Mouse (Mus musculus) layer of hippocampus, adult 8-10 months (tissue): ENCODE results near the gene Kcnn1. TPM values are rescaled to one million over a fixed set of nuclear protein-coding genes. Genes with fewer than 3 reads are reported as not detected.

Source experiments
- DNase-seq, 2 experiments: peaks; one replicate each; pipeline ENCODE4 v3.0.0; 2022; ENCODE audit warnings: low spot score in 2 of 2
- total RNA-seq, 4 experiments: library from RNA; stranded (reverse); gene quantifications; 2 replicates each; pipeline ENCODE4 v1.2.4; 2022

Gene Kcnn1
- total RNA-seq, 4 experiments from 2014 or later = 16.5 to 20.0 (median 16.6) TPM

DNA sequence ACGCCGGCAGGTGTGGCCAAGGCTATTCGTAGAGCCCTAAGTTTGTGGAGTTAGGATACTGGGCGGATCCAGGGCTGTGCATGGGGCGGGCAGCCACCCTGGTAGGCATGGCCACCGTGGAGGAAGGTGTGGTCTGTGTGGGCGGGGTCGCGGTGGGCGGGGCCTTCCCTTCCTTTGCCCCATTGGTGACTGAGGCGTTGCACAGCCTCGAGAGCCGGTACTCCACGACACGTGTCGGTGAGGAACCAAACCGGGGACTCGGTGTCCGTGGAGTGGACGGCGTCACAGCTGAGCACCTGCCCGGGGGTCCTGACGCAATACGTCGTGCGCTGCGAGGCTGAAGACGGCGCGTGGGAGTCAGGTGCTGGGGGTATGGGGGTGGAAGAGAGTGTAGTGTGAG is 46.4 kb downstream of the Kcnn1 start:
- no peak for DNase-seq

DNA sequence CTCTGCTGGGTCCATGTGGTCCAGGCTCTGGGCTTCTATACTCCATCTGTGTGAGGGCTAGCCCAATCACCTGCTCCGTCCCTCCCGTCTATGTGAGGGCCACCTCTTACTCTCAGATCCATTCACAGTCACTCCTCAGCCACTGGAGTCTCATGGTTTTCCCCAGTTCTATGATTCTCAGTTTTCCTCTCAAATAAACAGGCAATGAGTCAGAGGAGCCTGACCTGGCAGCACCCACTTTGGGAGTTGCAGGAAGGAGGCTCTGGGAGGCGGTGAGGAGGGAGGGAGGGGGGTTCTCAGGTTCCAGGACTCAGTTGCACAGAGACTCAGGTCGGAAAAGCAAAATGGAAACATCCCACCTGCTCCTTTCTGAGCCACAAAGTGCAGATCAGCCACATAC is 50.2 kb downstream of the Kcnn1 start:
- no peak for DNase-seq

DNA sequence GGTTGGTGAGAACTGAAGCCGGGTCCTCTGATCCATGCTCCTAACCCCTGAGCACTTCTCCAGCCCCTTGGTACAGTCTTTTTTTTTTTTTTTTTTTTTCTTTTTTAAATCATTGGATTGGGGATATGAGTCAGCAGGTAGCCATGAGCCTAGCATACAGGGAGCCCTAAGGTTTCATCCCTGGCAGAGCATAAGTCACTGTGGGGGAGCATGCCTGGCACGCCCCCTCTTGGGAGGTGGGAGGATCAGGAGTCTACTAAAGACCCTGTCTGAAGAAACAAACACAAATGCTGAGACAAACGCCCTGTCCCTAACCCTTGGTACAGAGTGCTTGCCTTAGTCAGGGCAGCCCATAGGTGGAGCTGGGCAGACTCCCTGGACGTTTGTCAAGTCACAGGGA is 51.0 kb downstream of the Kcnn1 start:
- no peak for DNase-seq

DNA sequence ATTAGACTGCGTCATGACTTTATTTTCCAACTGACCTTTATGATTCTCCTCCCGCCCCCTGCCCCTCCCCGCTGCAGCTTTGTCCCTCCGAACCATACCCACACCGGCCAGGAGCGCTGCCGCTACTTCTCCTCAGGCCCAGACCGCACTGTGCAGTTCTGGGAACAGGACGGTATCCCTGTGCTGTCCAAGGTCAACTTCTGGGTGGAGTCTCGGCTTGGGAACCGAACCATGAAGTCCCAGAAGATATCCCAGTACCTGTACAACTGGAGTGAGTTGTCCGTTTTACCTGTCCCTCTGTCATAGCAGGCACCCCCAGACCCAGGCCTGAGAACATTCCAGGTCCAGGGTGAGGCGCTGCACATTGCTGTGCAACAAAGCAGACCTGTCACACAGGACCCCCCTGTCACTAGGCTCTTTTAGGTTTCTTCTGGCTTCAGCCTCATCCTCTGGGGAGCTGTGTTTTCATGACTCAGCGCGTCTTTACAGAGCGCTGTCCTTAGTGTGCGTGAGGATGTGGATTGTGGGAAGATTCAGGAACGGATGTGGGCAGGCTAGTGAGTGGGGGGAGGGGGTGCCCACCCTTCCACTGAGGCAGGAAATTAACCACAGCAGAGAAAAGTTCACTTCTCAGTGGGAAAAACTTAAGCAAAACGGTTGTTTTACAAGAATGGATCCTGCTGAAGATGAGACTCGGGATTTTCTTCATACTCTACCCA is 51.9 kb downstream of the Kcnn1 start:
- DNase-seq = no peak

DNA sequence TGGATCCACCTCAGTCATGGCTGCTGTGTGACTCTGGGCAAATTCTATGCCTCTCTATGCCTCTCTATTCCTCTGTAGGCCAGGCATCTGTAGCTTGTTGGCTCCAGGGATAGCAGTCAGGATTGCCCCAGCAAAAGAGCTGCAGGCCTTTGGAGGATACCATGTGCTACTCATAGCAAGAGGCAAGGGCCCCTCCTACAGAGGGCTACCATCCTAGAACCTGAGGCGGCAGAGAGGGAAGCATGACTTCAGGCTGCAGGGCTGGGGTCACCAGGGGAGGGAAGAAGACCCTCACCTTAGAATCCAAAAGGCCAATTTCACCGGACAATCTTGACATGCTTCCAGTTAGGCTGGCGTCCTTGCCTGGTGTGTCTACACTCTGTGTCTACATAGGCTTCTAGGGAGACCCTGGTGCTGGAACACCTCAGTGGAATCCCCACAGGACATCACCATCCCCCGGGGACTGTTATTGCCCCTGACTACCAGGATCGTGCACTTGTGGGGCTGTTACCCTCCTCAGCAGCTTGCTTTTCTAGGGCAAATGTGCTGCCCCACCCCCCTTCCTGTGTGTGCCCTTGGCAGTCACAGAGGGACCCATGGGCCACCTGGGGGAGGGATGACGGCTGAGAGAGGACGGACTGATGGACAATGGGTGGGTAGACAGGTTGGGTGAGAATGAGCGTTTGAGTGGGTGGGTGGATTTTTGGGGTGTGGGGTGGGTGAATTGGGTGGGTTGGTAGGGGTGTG is 53.9 kb downstream of the Kcnn1 start:
- no peak for DNase-seq

DNA sequence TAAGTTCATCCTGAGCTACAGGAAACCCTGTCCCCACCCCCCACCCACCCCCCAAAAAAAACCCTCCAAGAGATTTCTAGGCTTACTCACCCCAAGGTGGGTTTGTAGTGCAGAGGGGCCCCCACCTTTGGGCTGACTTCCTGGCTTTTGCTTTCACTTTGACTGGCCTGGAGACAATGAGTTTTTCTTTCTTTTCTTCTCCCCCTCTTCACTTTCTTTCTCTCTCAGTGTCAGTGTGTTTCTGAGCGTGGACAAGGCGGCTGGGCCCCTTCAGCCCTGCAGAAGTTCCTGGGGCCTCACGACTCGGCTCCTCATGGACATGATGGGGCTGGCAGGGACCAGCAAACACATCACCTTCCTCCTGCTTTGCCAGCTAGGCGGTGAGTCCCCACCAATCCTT is 54.8 kb downstream of the Kcnn1 start, which contains the start of gene Il12rb1:
Il12rb1 (plus strand) TSS at position 211 of the 400 bp plus-strand sequence.
- no peak for DNase-seq

DNA sequence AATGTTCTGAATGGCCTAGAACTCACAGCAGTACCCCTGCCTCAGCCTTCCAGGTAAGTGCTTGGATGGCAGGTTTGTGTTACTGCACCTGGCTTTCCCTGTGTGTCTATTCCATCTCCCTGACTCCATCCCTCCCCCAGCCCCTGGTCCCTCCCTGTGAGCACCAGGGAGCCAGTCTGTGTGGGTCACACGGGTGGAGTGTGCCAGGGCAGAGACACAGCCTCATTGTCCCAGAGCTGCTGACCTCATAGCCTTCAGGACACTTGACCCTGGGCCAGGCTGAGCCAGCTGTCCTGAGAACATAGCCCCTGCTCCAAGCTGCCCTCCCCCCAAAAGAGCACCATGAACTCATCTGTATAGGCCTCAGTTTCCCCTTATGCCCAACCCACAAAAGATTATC is 55.8 kb downstream of the Kcnn1 start:
- DNase-seq = peak in 1 of 2 experiments; percentile 62

DNA sequence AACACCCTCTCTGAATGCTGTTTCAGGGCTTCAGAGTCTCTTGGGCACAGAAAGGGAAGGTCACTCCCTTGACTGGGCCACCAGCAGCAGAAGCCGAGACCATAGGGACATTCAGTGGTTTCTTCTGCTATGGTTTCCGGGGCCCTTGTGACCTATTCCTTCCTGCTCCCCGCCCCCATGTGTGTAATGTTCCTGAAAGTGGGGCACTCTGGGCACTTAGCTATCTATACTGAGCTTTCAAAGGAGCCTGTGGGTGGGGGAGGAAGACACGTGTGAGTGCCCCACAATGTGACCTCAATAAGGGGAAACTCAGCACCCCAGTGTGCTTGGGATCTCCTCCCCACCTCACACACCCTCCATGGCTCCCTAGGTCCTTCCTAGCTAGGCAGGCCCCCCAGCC is 56.5 kb downstream of the Kcnn1 start:
- DNase-seq = no peak

DNA sequence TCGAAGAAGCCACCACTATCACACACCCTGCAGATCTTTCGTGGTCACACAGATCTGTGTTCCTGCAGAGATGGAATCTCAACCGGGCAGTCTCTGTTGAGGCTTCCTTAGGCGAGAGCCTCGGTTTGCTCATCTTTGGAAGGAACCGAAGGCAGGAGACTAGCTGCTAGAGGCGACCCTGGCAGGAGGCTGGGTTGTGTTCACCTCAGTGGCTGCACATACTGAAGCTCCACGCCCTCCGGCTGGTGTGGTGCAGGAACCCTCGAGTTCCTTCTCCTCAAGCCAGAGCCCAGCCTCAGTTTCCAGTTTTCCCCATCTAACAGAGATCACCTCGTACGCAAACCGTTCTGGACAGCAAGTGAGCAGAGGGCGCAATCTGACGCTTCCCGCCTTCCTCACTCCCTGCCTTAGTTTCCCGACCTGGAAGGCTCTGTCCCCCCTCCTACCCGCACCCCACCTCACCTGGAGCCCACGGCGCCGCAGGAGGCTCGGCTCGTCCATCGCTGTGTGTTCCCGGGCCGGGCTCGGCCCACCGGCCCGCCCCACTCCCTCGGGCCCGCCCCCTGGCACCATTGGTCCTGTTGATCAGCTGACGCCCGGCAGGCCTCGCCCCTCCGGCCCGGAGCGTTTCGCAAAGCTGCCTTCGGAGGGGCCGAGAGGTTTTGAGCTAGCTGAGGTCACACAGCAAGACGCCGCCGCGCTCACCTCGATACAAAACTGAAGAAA is 58.4 kb downstream of the Kcnn1 start, which contains the start of gene Mast3:
Mast3 (minus strand) TSS at position 574 of the 726 bp plus-strand sequence.
- peak in 1 of 2 experiments; percentile 79 for DNase-seq

DNA sequence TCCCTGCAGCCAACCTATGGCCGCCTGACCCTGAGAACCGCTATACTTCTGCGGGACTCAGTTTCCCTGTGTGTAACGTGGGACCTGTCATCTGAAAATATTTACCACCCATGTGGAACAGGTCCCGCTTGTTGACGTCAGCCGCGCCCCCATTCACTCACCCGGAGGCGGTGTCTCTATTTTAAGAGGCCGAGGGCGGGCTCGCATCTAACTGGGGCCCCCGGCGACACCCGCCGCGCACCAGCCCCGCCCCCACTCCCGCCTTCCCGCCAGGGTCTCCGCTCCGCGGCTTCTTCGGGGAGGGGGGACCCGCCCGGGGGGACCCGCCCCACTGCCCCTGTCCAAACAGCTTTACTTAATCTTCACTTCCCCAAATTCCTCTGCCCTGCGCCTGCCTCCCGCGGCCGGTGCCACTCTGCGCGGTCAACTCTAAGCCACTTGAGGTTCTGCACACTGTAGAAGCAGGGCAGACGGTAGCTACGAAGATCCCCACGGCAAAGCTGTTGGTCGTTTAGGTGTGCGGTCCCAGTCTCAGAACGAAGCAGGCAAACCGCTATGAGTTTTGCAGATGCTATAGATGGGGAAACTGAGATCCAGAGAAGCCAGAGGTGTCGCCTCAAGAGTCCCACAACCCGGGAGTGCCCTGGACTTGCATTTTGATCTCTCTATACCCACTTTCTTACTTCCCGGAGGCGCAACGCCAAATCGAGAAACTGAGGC is 59.1 kb downstream of the Kcnn1 start:
- peak in 1 of 2 experiments; percentile 67 for DNase-seq

DNA sequence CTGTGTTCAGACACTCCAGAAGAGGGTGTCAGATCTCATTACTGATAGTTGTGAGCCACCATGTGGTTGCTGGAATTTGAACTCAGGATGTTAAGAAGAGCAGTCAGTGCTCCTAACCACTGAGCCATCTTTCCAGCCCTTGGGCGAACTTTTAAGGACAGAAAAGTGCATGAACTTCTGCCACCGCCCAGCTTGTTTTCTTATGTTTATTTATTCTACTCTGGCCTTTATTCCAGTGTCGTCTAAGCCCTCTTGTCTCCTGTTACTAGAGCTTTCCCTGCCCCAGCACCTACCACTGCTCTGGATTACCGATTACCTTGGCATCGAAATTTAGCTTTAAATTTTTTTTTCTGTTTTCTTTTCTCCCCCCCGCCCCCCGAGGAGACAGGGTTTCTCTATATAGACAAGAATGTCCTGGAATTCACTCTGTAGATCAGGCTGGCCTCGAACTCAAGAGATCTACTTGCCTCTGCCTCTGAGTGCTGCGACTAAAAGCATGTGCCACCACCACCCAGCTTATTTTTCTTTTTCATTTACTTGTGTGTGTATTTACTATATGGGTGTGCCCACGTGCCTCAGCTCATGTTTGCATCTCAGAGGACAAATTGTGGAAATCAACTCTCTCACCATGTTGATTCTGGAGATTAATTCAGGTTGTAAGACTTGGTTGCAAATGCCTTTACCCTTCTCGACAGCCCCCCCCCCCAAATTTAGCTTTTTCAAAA is 60.1 kb downstream of the Kcnn1 start:
- DNase-seq = no peak

DNA sequence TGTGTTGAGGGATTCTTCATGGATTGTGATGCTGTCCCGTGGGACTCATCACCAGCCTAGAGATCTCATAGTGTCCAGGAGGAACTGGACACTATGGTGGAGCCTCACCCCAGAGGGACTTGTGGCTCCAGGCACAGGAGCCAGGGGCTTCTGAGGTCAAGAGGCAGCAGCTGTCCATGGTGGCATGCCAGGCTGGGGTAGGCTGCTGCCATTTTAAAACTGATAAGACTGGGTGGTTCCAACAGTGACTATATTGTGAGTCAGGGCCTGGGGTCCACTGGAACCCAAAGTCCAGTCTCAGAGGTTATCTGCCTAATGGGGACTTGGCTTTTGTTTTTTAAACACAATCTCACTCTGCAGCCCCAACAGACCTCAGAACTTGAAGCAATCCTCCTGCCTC is 61.2 kb downstream of the Kcnn1 start:
- DNase-seq = no peak

DNA sequence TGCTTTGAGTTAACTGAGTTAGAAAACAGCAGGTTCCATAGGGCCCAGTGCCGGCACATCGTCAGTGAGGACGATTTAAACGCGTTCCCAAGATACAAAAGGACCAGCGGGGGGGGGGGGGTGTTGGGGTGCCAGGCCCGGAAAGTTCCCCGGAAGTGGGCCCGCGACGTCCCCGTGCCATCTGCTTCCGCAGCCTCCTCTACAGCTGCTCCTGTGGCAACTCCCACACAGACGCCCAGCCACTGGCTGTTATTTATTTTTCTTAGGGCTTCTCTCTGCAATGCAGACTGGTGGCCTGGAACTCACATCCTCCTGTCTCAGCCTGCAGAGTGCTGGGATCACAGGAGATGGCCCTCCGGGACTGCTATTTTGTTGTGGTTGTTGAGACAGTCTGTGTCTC is 61.9 kb downstream of the Kcnn1 start:
- peak in 1 of 2 experiments; percentile 89 for DNase-seq

DNA sequence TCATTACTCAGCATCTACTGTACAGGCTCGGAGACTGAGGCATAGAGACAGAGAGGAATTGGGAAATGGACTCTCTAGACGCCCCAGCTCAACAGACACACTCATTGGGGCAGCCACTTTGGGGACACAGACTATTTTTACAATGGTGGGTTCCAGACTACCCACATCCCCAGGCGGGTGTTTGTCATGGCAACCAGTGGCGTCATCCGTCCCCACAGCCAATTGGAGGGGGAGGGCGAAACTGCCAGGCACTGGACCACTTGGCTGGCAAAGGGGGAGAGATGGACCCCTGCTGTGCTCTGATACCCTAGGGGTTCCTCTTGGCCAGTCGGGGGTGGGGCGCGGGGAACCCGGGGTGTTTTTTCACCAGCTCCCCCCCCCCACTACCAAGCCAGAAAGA is 62.4 kb downstream of the Kcnn1 start:
- peak in 1 of 2 experiments; percentile 62 for DNase-seq

DNA sequence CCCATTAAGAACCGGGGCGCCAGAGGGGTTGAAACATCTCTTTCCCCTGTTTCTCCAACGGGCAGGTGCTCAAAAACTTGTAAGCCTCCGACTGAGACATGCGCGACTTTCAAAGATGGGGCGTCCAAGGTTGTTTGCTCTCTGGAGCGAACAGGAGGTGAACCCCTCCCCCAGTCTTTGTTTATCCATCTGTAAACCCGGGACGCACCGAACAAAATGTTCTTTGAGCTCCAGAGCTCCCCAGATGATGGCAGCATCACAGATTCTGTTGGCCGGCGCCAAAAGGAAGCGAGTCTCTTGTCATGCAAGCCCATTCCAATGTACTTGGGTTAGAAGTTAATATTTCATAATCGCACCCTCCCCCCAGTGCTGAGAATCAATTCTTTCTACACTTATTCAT is 64.8 kb downstream of the Kcnn1 start:
- peak; percentile 78 to 81 for DNase-seq

DNA sequence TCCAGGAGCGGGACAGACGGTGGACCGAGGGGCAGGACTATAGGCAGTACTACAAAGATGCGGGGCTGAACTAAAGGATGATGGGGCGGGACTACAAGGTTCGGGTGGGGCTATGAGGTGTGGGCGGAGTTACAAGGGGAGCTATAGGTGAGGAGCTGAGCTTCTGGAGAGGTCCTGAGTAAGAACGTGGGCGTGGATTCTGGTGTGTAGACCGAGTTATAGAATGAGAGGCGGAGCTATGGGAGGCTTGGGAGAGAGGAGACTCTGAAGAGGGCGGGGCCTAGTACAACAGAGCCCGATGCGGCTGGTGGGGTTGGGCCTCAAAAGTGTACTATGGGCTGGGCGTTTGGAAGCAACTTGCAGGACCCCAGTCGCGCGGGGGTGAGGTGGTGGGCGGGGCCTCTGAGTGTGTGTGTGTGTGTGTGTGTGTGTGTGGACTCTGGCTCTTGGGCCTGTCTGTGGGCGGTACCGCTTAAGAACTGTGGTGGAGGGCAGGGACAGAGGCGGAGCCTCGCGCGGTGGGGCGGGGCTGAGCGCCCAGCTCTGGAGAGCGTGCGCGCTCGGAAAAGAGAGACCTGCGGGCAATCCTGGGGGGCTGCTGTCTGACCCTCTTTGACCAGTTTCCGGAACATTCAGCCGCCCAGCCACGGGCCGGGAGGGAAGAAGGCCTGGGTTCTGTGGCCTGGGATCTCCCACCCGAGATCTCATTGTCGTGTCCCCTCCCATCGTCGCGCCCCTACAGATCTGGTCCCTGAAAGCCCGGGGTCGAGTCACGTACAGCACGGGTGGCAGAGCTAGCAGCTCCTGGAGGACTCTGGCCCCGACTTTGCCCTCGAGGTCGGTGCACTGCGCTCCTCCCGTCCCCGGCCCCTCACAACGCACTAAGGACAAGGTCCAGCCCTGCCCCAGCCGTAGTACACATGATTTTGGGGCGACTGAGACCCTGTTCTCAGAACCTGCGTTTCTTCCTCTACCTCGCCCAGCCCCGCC is 65.7 kb downstream of the Kcnn1 start:
- peak; percentile 88 to 94 for DNase-seq

DNA sequence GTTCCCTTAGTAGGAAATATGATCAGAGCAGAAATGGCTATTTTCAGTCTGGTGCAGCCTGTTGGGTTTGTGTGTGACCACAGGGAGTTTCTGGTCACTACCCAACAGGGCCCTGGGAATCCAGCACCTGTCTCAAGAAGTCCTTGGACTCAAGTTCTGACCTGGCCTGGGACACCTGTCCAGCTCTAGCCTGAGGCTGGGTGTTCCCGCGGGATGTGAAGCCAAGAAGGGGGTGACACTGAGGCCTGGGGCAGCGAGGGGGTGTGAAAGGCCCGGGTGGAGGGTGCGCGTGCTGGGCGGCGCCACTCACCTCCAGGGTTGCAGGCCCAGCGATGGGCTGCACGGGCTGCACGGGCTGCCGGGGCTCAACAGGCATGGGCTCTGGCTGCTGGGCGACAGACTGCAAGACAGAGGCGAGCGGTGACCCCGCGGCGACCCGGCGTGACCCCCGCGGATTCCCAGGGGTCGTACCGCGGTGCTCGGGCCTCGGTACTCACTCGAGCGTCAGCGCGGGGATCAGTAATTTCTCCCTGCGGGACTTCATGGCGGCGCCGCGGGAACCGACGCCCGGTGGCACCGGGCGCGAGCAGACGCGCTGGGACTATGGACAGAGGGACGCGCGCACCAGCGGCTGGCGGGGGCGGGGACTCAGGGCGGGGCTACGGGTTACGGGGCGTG is 66.5 kb downstream of the Kcnn1 start:
- DNase-seq = peak in 1 of 2 experiments; percentile 37

DNA sequence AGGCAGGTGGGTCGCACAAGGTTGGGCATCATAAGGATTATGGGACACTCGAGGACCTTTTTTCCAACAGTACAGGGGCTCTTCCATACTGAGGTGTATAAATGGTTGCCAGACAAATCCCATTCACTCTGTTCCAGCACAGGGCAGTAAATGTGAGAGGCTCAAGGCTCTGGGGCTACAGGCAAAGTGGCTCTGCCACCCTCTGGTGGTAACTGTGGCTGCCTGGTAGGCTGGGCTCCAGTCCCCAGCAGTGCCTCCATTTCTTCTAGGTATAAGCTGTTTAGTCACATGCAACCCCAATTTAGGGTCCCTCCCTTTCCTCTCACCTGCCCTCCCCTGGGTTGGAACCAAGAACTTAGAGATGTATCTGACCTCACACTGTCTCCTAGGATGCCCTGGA is 67.7 kb downstream of the Kcnn1 start:
- DNase-seq = no peak

DNA sequence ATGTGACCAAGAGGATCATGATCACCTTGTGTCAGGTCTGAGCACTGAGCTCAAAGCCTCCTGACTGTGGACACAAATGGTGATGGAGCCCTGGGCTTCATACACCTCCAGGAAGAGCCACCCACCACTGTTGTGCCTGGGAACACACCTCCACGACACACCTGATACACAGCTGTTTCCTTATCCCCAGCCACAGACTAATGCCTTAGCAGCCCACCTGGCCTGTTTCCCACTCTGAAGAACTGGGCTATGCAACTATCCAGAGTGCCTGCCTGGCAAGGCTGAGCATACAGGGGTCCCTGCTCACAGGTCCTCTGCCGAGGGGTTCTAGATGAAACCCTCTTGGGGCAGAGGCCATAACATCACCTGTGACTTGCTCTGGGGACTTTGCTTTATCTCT is 68.8 kb downstream of the Kcnn1 start:
- DNase-seq = no peak
